Mouse (Mus musculus): ENCODE measurements around the gene Emilin2. TPM values are rescaled to one million over a fixed set of nuclear protein-coding genes. Genes with fewer than 3 reads are reported as not detected.
A peak's percentile ranks its signal among the peaks of the same experiment; 100 is the strongest.
"Not testable (repeated sequence)": the region's sequence is repeated elsewhere in the genome, so short reads cannot be mapped to it uniquely, and the experiment has no call there.

Gene Emilin2
- 66.9 and 119 TPM in 2 replicates for polyA plus RNA-seq (2016; fragmentation: Nextera tagmentation; extraction: Ambion mirVana)

- Histone ChIP-seq H3K4me3 (peak within 1 kb of the TSS; percentile 72), H3K9me3 (no peaks in the 10 kb centered on the region), H3K36me3 (no peaks in the 10 kb centered on the region), H3K27me3 (ENCODE audit: insufficient read depth, poor library complexity, severe bottlenecking) (no peaks in the 10 kb centered on the region), H3K27ac (peak within 1 kb of the TSS; percentile 88), H3K4me1 (peaks cover 38% of the 10 kb centered on the region)
- 8% methylated on average over 20 of the region's 20 CpGs for WGBS
- DNase-seq (ENCODE audit: low spot score): peak; percentile 77
Observed at GRCm38 (mm10) chr17:71311340-71312171, at the start of gene Emilin2. Gene Emilin2, minus strand, starts transcription at chr17:71311978.

GRCm38 (mm10) chr17:71355526-71355925 is 43.7 kb upstream of the Emilin2 start:
- Histone ChIP-seq H3K4me1 (no peaks in the 10 kb centered on the region), H3K36me3 (peaks cover 70% of the 10 kb centered on the region)
- WGBS: 93% methylated on average over 3 of the region's 3 CpGs

DNA sequence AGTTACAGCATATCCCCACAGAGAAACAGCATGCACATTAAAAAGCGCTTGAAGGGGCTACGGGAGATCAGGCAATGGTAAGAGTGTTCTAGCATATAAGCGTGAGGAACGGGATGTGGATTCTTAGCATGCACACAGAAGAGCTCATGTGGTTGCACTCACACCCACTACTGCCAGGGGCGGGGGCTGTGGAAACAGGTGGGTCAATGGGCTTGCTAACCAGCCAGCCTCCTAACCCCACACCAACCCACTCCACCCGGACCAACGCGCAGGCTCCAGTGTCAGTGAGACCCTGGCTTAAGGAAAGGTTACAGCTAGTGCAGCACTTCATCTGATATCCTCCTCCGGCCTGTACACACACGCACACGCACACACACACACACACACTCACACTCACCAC is 42.4 kb upstream of the Emilin2 start:
- WGBS: 92% methylated on average over 11 of the region's 11 CpGs
- Histone ChIP-seq H3K27me3 (ENCODE audit: insufficient read depth, poor library complexity, severe bottlenecking) (no peaks in the 10 kb centered on the region), H3K9me3 (no peaks in the 10 kb centered on the region), H3K27ac (no peak overlapping the region), H3K36me3 (peaks cover 68% of the 10 kb centered on the region), H3K4me3 (no peak overlapping the region), H3K4me1 (no peaks in the 10 kb centered on the region)
- no peak for DNase-seq (ENCODE audit: low spot score)

More at GRCm38 (mm10) chr17:71355526-71355925, 43.7 kb upstream of the Emilin2 start:
- no peaks in the 10 kb centered on the region for H3K27me3 ChIP-seq (ENCODE audit: insufficient read depth, poor library complexity, severe bottlenecking)
- no peaks in the 10 kb centered on the region for H3K9me3 ChIP-seq
- H3K4me3 ChIP-seq: no peak overlapping the region
- H3K27ac ChIP-seq: no peak overlapping the region
- no peak for DNase-seq (ENCODE audit: low spot score)

DNA sequence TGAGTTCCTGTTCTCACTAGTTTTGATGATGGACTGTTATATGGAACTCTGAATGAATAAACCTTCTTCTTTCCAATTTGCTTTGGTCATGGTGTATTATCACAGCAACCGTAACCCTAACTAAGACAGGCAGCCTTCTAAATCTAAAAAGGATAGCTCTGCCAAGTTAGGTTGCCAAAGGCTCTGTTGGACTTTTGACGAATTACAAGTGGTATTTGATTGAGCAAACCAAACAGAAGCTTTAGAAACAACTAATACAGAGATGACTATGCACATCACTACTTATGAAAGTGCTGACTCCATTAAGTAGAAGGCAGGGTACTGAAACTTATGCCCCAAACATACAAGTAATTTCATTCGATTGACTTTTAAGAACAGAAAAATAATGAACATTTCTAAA is 36.4 kb upstream of the Emilin2 start:
- Histone ChIP-seq H3K36me3 (peaks cover 87% of the 10 kb centered on the region), H3K27me3 (ENCODE audit: insufficient read depth, poor library complexity, severe bottlenecking) (no peaks in the 10 kb centered on the region), H3K9me3 (no peaks in the 10 kb centered on the region), H3K4me1 (no peaks in the 10 kb centered on the region), H3K27ac (no peak overlapping the region), H3K4me3 (no peak overlapping the region)
- no peak for DNase-seq (ENCODE audit: low spot score)
- WGBS: 91% methylated on average over 3 of the region's 3 CpGs

DNA sequence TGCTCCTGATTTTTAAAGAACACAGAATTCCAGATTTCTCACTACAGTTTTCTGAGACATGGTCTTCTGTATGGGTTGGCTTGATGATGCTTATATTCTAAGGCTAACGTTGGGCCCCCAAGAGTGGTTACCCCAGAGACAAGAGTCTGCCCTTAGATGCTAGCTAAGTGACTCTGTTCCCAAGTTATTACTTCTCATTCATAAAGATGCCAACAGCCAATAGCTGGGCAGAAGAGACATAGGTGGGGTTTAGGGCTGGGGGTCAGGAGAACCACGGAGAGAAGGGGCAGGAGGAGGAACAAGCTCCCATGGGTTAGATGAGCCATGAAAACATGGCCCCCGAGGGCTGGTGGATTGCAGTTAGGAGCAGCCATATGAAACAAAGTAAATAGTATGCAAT is 30.2 kb upstream of the Emilin2 start:
- peaks cover 44% of the 10 kb centered on the region for H3K36me3 ChIP-seq
- H3K4me3 ChIP-seq: no peak overlapping the region
- H3K27me3 ChIP-seq (ENCODE audit: insufficient read depth, poor library complexity, severe bottlenecking): no peaks in the 10 kb centered on the region
- H3K27ac ChIP-seq: no peak overlapping the region
- H3K4me1 ChIP-seq: no peaks in the 10 kb centered on the region
- DNase-seq (ENCODE audit: low spot score): no peak
- 91% methylated on average over 3 of the region's 3 CpGs for WGBS
- no peaks in the 10 kb centered on the region for H3K9me3 ChIP-seq

DNA sequence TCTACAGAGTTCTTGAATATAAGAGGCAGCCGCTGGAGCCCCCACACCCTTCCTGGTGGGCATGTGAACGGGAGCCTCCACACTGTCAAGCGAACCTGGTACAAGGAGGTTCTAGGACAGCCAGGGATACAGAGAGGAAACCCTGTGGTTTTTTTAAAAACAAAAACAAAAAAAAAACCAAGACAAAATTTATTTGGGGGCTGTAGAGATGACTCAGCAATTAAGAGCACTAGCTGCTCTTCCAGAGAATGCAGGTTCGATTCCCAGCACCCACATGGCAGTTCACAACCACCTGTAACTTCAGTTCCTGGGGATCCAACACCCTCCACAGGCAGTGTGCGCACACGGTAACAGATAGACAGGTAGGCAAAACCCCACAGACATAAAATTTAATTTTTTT is 26.8 kb upstream of the Emilin2 start:
- Histone ChIP-seq H3K36me3 (peaks cover 13% of the 10 kb centered on the region), H3K27me3 (ENCODE audit: insufficient read depth, poor library complexity, severe bottlenecking) (no peaks in the 10 kb centered on the region), H3K4me1 (0 out of 2 replicates have a peak, but pooled peaks cover 4% of the 10 kb centered on the region), H3K27ac (no peak overlapping the region), H3K9me3 (no peaks in the 10 kb centered on the region), H3K4me3 (no peak overlapping the region)
- DNase-seq (ENCODE audit: low spot score): no peak
- WGBS: 92% methylated on average over 6 of the region's 6 CpGs

DNA sequence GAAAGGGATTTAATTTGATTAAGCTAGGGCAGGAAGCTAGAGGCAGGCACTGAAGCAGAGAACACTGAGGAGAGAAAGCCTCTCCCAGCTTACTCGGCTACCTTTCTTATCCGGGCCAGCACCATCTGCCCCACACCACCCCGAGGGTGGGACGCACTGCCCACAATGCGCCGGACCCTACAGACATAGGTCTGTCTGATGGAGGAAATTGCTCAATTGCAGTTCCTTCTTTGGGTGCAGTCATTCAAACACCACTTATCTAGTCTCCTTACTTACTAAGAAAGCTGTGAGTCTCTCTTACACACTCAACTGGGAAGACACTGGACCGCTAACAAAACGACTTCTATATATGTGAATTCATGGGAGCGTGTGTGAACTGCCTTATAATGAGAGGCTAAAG is 25.8 kb upstream of the Emilin2 start:
- Histone ChIP-seq H3K4me1 (peaks cover 5% of the 10 kb centered on the region; the same call in 1 of the 2 replicates), H3K27me3 (ENCODE audit: insufficient read depth, poor library complexity, severe bottlenecking) (no peaks in the 10 kb centered on the region), H3K36me3 (peaks cover 4% of the 10 kb centered on the region; the same call in 1 of the 2 replicates), H3K4me3 (no peak overlapping the region), H3K27ac (no peak overlapping the region), H3K9me3 (no peaks in the 10 kb centered on the region)
- 91% methylated on average over 9 of the region's 9 CpGs for WGBS
- no peak for DNase-seq (ENCODE audit: low spot score)

DNA sequence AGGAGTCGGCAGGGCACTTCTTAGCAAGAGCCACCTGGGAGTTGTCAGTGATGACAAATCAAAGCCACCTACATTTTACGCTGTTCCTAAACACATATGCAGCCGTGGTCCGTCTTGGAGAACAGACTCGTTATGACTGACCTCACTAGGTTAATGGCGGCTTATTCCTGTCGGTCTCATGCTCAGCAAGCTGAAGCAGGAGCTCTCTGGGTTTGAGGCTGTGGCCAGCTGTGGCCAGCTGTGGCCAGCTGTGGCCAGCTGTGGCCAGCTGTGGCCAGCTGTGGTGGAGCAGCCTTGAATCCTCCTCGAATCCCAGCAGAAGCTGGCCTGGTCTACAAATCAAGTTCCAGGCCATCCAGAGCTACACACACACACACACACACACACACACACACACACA is 24.6 kb upstream of the Emilin2 start:
- no peaks in the 10 kb centered on the region for H3K27me3 ChIP-seq (ENCODE audit: insufficient read depth, poor library complexity, severe bottlenecking)
- DNase-seq (ENCODE audit: low spot score): no peak
- 74% methylated on average over 8 of the region's 8 CpGs for WGBS

GRCm38 (mm10) chr17:71332298-71332697 is 20.5 kb upstream of the Emilin2 start:
- H3K4me1 ChIP-seq: peaks cover 11% of the 10 kb centered on the region
- peak overlapping the region; percentile 22 for H3K4me3 ChIP-seq
- no peak for DNase-seq (ENCODE audit: low spot score)
- no peaks in the 10 kb centered on the region for H3K36me3 ChIP-seq
- H3K27ac ChIP-seq: peak overlapping the region; percentile 43
- H3K27me3 ChIP-seq (ENCODE audit: insufficient read depth, poor library complexity, severe bottlenecking): no peaks in the 10 kb centered on the region
- WGBS: 32% methylated on average over 15 of the region's 15 CpGs
- no peaks in the 10 kb centered on the region for H3K9me3 ChIP-seq

More for the DNA sequence above, 24.6 kb upstream of the Emilin2 start:
- Histone ChIP-seq H3K27ac (no peak overlapping the region), H3K36me3 (0 out of 2 replicates have a peak, but pooled peaks cover 1% of the 10 kb centered on the region), H3K9me3 (no peaks in the 10 kb centered on the region), H3K4me1 (peaks cover 11% of the 10 kb centered on the region), H3K4me3 (no peak overlapping the region)

DNA sequence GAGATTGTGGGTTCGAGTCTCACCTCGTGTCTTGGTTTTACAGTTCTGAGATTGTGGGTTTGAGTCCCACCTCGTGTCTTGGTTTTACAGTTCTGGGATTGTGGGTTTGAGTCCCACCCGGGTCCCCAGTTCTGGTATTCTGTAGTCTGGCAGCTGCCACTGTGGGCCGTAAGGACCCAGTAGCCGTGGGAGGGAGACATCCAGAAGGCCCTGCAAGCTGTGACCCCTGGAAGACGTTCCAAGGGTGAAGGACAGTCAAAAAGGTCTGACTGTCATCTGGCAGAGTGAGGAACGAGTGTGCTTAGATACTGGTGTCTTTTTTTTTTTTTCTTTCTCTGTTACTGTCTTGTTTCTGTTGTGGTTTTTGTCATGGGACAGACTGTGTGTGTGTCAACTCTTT is 9.0 kb upstream of the Emilin2 start:
- WGBS: 80% methylated on average over 8 of the region's 8 CpGs
- H3K9me3 ChIP-seq; H3K4me3 ChIP-seq; H3K27me3 ChIP-seq (ENCODE audit: insufficient read depth, poor library complexity, severe bottlenecking); H3K27ac ChIP-seq; H3K4me1 ChIP-seq; H3K36me3 ChIP-seq: not testable (repeated sequence)
- DNase-seq (ENCODE audit: low spot score): peak; percentile 66

- peak; percentile 25 for DNase-seq (ENCODE audit: low spot score)
- no peaks in the 10 kb centered on the region for H3K27me3 ChIP-seq (ENCODE audit: insufficient read depth, poor library complexity, severe bottlenecking)
- no peaks in the 10 kb centered on the region for H3K9me3 ChIP-seq
- H3K4me1 ChIP-seq: 0 out of 2 replicates have a peak, but pooled peaks cover 4% of the 10 kb centered on the region
- WGBS: 89% methylated on average over 3 of the region's 3 CpGs
- no peak overlapping the region for H3K4me3 ChIP-seq
- H3K27ac ChIP-seq: no peak overlapping the region
- H3K36me3 ChIP-seq: no peaks in the 10 kb centered on the region
Observed at GRCm38 (mm10) chr17:71319361-71319760, 7.6 kb upstream of the Emilin2 start.

DNA sequence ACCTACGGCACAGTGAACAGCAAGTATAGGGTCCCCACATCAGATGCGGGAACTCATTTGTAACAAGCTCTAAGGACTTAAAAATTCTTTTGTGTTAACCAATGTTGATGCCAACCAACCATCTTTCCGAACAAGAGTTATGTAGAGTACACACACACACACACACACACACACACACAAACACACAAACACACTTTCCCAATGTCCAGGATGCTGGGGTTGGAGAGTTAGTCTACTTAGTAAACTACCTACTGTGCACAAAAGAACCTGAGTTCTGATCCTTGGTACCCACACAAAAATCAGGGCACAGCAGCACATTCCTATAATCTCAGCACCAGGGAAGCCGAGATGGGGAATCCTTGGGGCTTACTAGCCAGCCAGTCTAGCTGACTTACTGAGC is 5.8 kb upstream of the Emilin2 start:
- no peaks in the 10 kb centered on the region for H3K36me3 ChIP-seq
- no peak overlapping the region for H3K4me3 ChIP-seq
- no peaks in the 10 kb centered on the region for H3K9me3 ChIP-seq
- H3K4me1 ChIP-seq: 0 out of 2 replicates have a peak, but pooled peaks cover 4% of the 10 kb centered on the region
- 85% methylated on average over 4 of the region's 4 CpGs for WGBS
- peak; percentile 59 for DNase-seq (ENCODE audit: low spot score)
- no peak overlapping the region for H3K27ac ChIP-seq
- H3K27me3 ChIP-seq (ENCODE audit: insufficient read depth, poor library complexity, severe bottlenecking): no peaks in the 10 kb centered on the region

- H3K36me3 ChIP-seq: no peaks in the 10 kb centered on the region
- WGBS: 70% methylated on average over 4 of the region's 4 CpGs
- H3K9me3 ChIP-seq: no peaks in the 10 kb centered on the region
- DNase-seq (ENCODE audit: low spot score): peak; percentile 54
- H3K27me3 ChIP-seq (ENCODE audit: insufficient read depth, poor library complexity, severe bottlenecking): no peaks in the 10 kb centered on the region
- no peak overlapping the region for H3K27ac ChIP-seq
- no peak overlapping the region for H3K4me3 ChIP-seq
- peaks cover 15% of the 10 kb centered on the region for H3K4me1 ChIP-seq
Observed at GRCm38 (mm10) chr17:71314315-71314714, 2.5 kb upstream of the Emilin2 start.
